Mouse (Mus musculus): ENCODE measurements around the gene Dbp. TPM values are rescaled to one million over a fixed set of nuclear protein-coding genes. Genes with fewer than 3 reads are reported as not detected.

Dbp gene
- total and polyA plus RNA-seq, 3 experiments = 22.5 to 24.4 TPM; not detected in 1

- no peak for DNase-seq (ENCODE audit: low read depth, low spot score)
- Histone ChIP-seq H3K27me3 (ENCODE audit: control insufficient read depth in 1 of 2, insufficient read depth in 2 of 2, low read length in 2 of 2) (no peaks in the 10 kb centered on the region), H3K9me3 (replicated peaks; ENCODE audit: insufficient read depth, low read length) (no peaks in the 10 kb centered on the region), H3K4me3 (ENCODE audit: control insufficient read depth in 1 of 2, insufficient read depth in 1 of 2, low read depth in 2 of 2, low read length in 2 of 2) (peak overlapping the region; percentile 82 to 85), H3K79me2 (ENCODE audit: control insufficient read depth, insufficient read depth, low read length, poor library complexity) (peaks cover 7% of the 10 kb centered on the region), H3K4me1 (ENCODE audit: control insufficient read depth in 1 of 2, insufficient read depth in 2 of 2, low read length in 2 of 2) (peaks cover 0 to 14% of the 10 kb centered on the region in 2 experiments; a peak in 1 of 4 replicates), H3K9ac (ENCODE audit: control insufficient read depth, low read depth, low read length, poor library complexity, severe bottlenecking) (peak overlapping the region; percentile 98), H3K27ac (ENCODE audit: control insufficient read depth, low read depth, low read length) (peak overlapping the region; percentile 73), H3K36me3 (ENCODE audit: control insufficient read depth in 1 of 2, insufficient read depth in 2 of 2, low read length in 2 of 2) (peaks cover 0 to 5% of the 10 kb centered on the region in 2 experiments; a peak in 2 of 4 replicates)
- peak; percentile 25; the same call in 1 of the 2 replicates for TF ChIP-seq MAZ (IDR thresholded peaks at IDR 0.05; ENCODE audit: low read depth, low read length)
- TF ChIP-seq POLR2AphosphoS2 (IDR thresholded peaks at IDR 0.05; ENCODE audit: low read length) = no peak
- 0 out of 2 replicates have a peak, but pooled peaks have one; percentile 23 for TF ChIP-seq NELFE (IDR thresholded peaks at IDR 0.05; ENCODE audit: low read depth, low read length)
Observed at GRCm38 (mm10) chr7:45705443-45705864, 566 bp downstream of the Dbp start.

- TF ChIP-seq BHLHE40 (IDR thresholded peaks at IDR 0.05; ENCODE audit: borderline replicate concordance, low read depth, low read length) (peak; percentile 72; the same call in 1 of the 2 replicates), NRF1 (IDR thresholded peaks at IDR 0.05; ENCODE audit: insufficient read depth, low read depth, low read length, poor library complexity, severe bottlenecking) (0 out of 2 replicates have a peak, but pooled peaks have one; percentile 32), HCFC1 (IDR thresholded peaks at IDR 0.05; ENCODE audit: low read depth, low read length) (peak; percentile 26; the same call in 1 of the 2 replicates), MYC (IDR thresholded peaks at IDR 0.05; ENCODE audit: low read depth, low read length) (0 out of 2 replicates have a peak, but pooled peaks have one; percentile 21), KAT2A (conservative IDR thresholded peaks at IDR 0.05; ENCODE audit: low read depth, low read length) (no peak), E2F4 (IDR thresholded peaks at IDR 0.05; ENCODE audit: borderline replicate concordance, low read depth, low read length) (no peak), EP300 (IDR thresholded peaks at IDR 0.05; ENCODE audit: low read depth in 1 of 2, low read length in 2 of 2) (0 out of 4 replicates have a peak, but pooled peaks of 1 of the 2 experiments have one; percentile 10), JUND (IDR thresholded peaks at IDR 0.05; ENCODE audit: low read depth, low read length) (no peak), USF1 (IDR thresholded peaks at IDR 0.05; ENCODE audit: low read depth, low read length) (peak; percentile 76), MXI1 (IDR thresholded peaks at IDR 0.05; ENCODE audit: low read depth, low read length) (peak; percentile 80; the same call in 1 of the 2 replicates)
- H3K79me2 ChIP-seq (ENCODE audit: control insufficient read depth, insufficient read depth, low read length, poor library complexity) = peaks cover 7% of the 10 kb centered on the region
- H3K9me3 ChIP-seq (replicated peaks; ENCODE audit: insufficient read depth, low read length) = no peaks in the 10 kb centered on the region
- H3K9ac ChIP-seq (ENCODE audit: control insufficient read depth, low read depth, low read length, poor library complexity, severe bottlenecking) = peak overlapping the region; percentile 98
- H3K36me3 ChIP-seq (ENCODE audit: control insufficient read depth in 1 of 2, insufficient read depth in 2 of 2, low read length in 2 of 2) = peaks cover 0 to 5% of the 10 kb centered on the region in 2 experiments; a peak in 2 of 4 replicates
- DNase-seq (ENCODE audit: low read depth, low spot score) = peak; percentile 84
- peaks cover 0 to 12% of the 10 kb centered on the region in 2 experiments; a peak in 1 of 4 replicates for H3K4me1 ChIP-seq (ENCODE audit: control insufficient read depth in 1 of 2, insufficient read depth in 2 of 2, low read length in 2 of 2)
- H3K4me3 ChIP-seq (ENCODE audit: control insufficient read depth in 1 of 2, insufficient read depth in 1 of 2, low read depth in 2 of 2, low read length in 2 of 2) = peak overlapping the region; percentile 82 to 85
- no peaks in the 10 kb centered on the region for H3K27me3 ChIP-seq (ENCODE audit: control insufficient read depth in 1 of 2, insufficient read depth in 2 of 2, low read length in 2 of 2)
- H3K27ac ChIP-seq (ENCODE audit: control insufficient read depth, low read depth, low read length) = peak overlapping the region; percentile 83
Observed at GRCm38 (mm10) chr7:45705873-45706281, 989 bp downstream of the Dbp start.
